Mouse (Mus musculus): ENCODE results near the gene Sgsm1.

DNA sequence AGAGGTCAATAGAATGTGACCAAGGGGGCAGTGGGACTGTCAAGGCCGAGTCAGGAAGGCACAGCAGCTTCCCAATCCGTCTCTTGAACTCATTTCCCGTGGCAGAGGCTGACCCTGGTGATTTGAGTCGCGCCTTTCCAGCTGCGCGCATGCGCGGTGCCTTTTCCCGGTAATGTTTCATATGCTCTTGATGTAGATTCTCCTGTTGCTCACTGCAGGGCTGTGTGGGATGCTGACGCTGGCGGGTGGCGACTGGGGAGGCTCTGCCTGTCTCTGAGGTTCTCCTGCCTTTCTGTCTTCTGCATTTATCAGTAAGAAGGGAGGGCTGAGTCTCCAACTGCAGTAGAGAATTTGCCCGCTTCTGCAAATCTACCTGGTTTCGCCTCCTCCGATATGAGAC is 43.7 kb upstream of the Sgsm1 start:
- TF ChIP-seq CTCF (IDR thresholded peaks at IDR 0.05; ENCODE audit: low read depth), result no peak
- TF ChIP-seq EP300 (IDR thresholded peaks at IDR 0.05; ENCODE audit: low read depth), result no peak
